7 mouse cellular contexts compared by ENCODE assay signal in genomic region chr12:83520311-83520890, GRCm38 (mm10). TPM values are rescaled to one million over a fixed set of nuclear protein-coding genes. Genes with fewer than 3 reads are reported as not detected.
DNase-seq lines count a peak whose midpoint lies in the region; ATAC-seq and TF ChIP-seq lines count a peak whose summit lies in the region.

TSS of gene Dcaf4 (plus strand) at chr12:83520466.

- no peak for TF ChIP-seq POLR2A in kidney, adult 2 months (IDR thresholded peaks at IDR 0.05; ENCODE audit: low read depth, low read length)
- TF ChIP-seq POLR2A in spleen, adult 2 months (IDR thresholded peaks at IDR 0.05; ENCODE audit: low read depth, low read length): no peak; the same call in 1 of the 2 replicates

- no peaks in the 10 kb centered on the region for H3K36me3 ChIP-seq in embryonic facial prominence, embryonic 12.5 days
- H3K36me3 ChIP-seq in kidney, adult 2 months (ENCODE audit: control insufficient read depth, insufficient read depth, low read length): no peaks in the 10 kb centered on the region
- no peaks in the 10 kb centered on the region for H3K36me3 ChIP-seq in limb, embryonic 12.5 days
- no peaks in the 10 kb centered on the region for H3K36me3 ChIP-seq in midbrain, embryonic 15.5 days (replicated peaks)
- no peaks in the 10 kb centered on the region for H3K36me3 ChIP-seq in spleen, adult 2 months (ENCODE audit: control insufficient read depth, insufficient read depth, low read length)

- H3K27ac ChIP-seq in embryonic facial prominence, embryonic 12.5 days: no peak within 1 kb of the TSS; the same call in 1 of the 2 replicates
- H3K27ac ChIP-seq in kidney, adult 2 months (ENCODE audit: insufficient read depth, low read depth, low read length): no peak within 1 kb of the TSS
- peak within 1 kb of the TSS; percentile 75 for H3K27ac ChIP-seq in limb, embryonic 12.5 days
- H3K27ac ChIP-seq in midbrain, embryonic 15.5 days: peak within 1 kb of the TSS; percentile 80
- peak within 1 kb of the TSS; percentile 63 for H3K27ac ChIP-seq in spleen, adult 2 months (ENCODE audit: insufficient read depth, low read length)

- peak within 1 kb of the TSS; percentile 58 for H3K4me3 ChIP-seq in embryonic facial prominence, embryonic 12.5 days
- peak within 1 kb of the TSS; percentile 90 for H3K4me3 ChIP-seq in kidney, adult 2 months (ENCODE audit: insufficient read depth, low read depth, low read length)
- peak within 1 kb of the TSS; percentile 68 for H3K4me3 ChIP-seq in limb, embryonic 12.5 days (replicated peaks)
- H3K4me3 ChIP-seq in midbrain, embryonic 15.5 days: peak within 1 kb of the TSS; percentile 64
- H3K4me3 ChIP-seq in spleen, adult 2 months (ENCODE audit: extremely low read depth, insufficient read depth, insufficient read length): peak within 1 kb of the TSS; percentile 91

- peaks cover 11% of the 10 kb centered on the region for H3K4me1 ChIP-seq in embryonic facial prominence, embryonic 12.5 days
- no peaks in the 10 kb centered on the region for H3K4me1 ChIP-seq in kidney, adult 2 months (ENCODE audit: control insufficient read depth, insufficient read depth, low read length)
- peaks cover 11% of the 10 kb centered on the region for H3K4me1 ChIP-seq in limb, embryonic 12.5 days (replicated peaks)
- H3K4me1 ChIP-seq in midbrain, embryonic 15.5 days: peaks cover 18% of the 10 kb centered on the region
- H3K4me1 ChIP-seq in spleen, adult 2 months (ENCODE audit: control insufficient read depth, insufficient read depth, insufficient read length): no peaks in the 10 kb centered on the region; the same call in 1 of the 2 replicates

- H3K4me2 ChIP-seq in embryonic facial prominence, embryonic 12.5 days (replicated peaks): peak within 1 kb of the TSS; percentile 65
- H3K4me2 ChIP-seq in limb, embryonic 12.5 days: peak within 1 kb of the TSS; percentile 64
- H3K4me2 ChIP-seq in midbrain, embryonic 15.5 days: peak within 1 kb of the TSS; percentile 78

- DNase-seq in adrenal gland, postnatal 25 days: peak; percentile 97
- DNase-seq in heart, adult 18-20 months: peak; percentile 97 to 99
- peak; percentile 99 for DNase-seq in kidney, adult 2 months
- DNase-seq in spleen, adult 2 months (ENCODE audit: low read depth in 1 of 2, low spot score in 2 of 2): peak; percentile 87 to 97

- WGBS in embryonic facial prominence, embryonic 12.5 days: 0% methylated on average over 32 of the region's 32 CpGs
- WGBS in kidney, adult 2 months: under 1% methylated on average over 32 of the region's 32 CpGs
- WGBS in limb, embryonic 12.5 days: 0% methylated on average over 32 of the region's 32 CpGs
- under 1% methylated on average over 32 of the region's 32 CpGs for WGBS in midbrain, embryonic 15.5 days
- under 1% methylated on average over 32 of the region's 32 CpGs for WGBS in spleen, adult 2 months

- TF ChIP-seq CTCF in kidney, adult 2 months (conservative IDR thresholded peaks at IDR 0.05; ENCODE audit: insufficient read depth, insufficient read length, low read depth, low read length): peak; percentile 33
- no peak for TF ChIP-seq CTCF in spleen, adult 2 months (IDR thresholded peaks at IDR 0.05; ENCODE audit: extremely low read depth, insufficient read depth, insufficient read length, insufficient replicate concordance)

- no peaks in the 10 kb centered on the region for H3K9me3 ChIP-seq in embryonic facial prominence, embryonic 12.5 days
- H3K9me3 ChIP-seq in limb, embryonic 12.5 days: no peaks in the 10 kb centered on the region
- H3K9me3 ChIP-seq in midbrain, embryonic 15.5 days: no peaks in the 10 kb centered on the region

- peak within 1 kb of the TSS; percentile 60 for H3K9ac ChIP-seq in embryonic facial prominence, embryonic 12.5 days
- peak within 1 kb of the TSS; percentile 65 for H3K9ac ChIP-seq in limb, embryonic 12.5 days (replicated peaks)
- H3K9ac ChIP-seq in midbrain, embryonic 15.5 days: peak within 1 kb of the TSS; percentile 60

- ATAC-seq in embryonic facial prominence, embryonic 12.5 days (ENCODE audit: insufficient number of reproducible peaks, insufficient read depth, low FRiP score, low TSS enrichment): peak; percentile 99
- ATAC-seq in limb, embryonic 12.5 days (ENCODE audit: insufficient number of reproducible peaks, insufficient read depth, low FRiP score, low TSS enrichment, low read depth): peak; percentile 99
- peak; percentile 98 for ATAC-seq in midbrain, embryonic 15.5 days (replicated peaks)

- H3K27me3 ChIP-seq in embryonic facial prominence, embryonic 12.5 days: no peaks in the 10 kb centered on the region
- no peaks in the 10 kb centered on the region for H3K27me3 ChIP-seq in kidney, adult 2 months (replicated peaks; ENCODE audit: control insufficient read depth, insufficient read depth, low read length)
- H3K27me3 ChIP-seq in limb, embryonic 12.5 days: no peaks in the 10 kb centered on the region
- H3K27me3 ChIP-seq in midbrain, embryonic 15.5 days (replicated peaks): no peaks in the 10 kb centered on the region
- no peaks in the 10 kb centered on the region for H3K27me3 ChIP-seq in spleen, adult 2 months (ENCODE audit: control insufficient read depth, insufficient read depth, low read length)

RNA-seq across cellular contexts. Expression of gene Dcaf4, which starts in this region (rescaled TPM):
- 56.8 and 65.9 TPM in 2 replicates for total RNA-seq in adrenal gland, postnatal 25 days (2021)
- 33.4 and 35.8 TPM in 2 replicates for polyA plus RNA-seq in embryonic facial prominence, embryonic 12.5 days (2016; fragmentation: Nextera tagmentation; extraction: Ambion mirVana)
- 10 to 100 TPM; 12.6 to 12.7 TPM for total RNA-seq in heart, adult 18-20 months (2021)
- 11.2 and 12.5 TPM in 2 replicates for polyA plus RNA-seq in kidney, adult 2 months (2012; rRNA removed)
- 31.8 and 33.7 TPM in 2 replicates for polyA plus RNA-seq in limb, embryonic 12.5 days (2016; fragmentation: Nextera tagmentation; extraction: Ambion mirVana)
- polyA plus RNA-seq in midbrain, embryonic 15.5 days (2015; fragmentation: Nextera tagmentation; extraction: Ambion mirVana): 45.8 and 51.4 TPM in 2 replicates
- polyA plus RNA-seq in spleen, adult 2 months (2012; rRNA removed): 14.0 and 19.3 TPM in 2 replicates

Comparison
In these comparisons a context has a peak if more than half of its experiments do, and no peak if none do; other contexts are left out.
1. H3K27ac ChIP-seq: peak in limb, embryonic 12.5 days (single experiment), midbrain, embryonic 15.5 days (single experiment) and spleen, adult 2 months (single experiment); none in embryonic facial prominence, embryonic 12.5 days (single experiment) and kidney, adult 2 months (single experiment).
2. Peak in every context shown above with its lines, with median percentiles within 50 percentile points of each other: DNase-seq, ATAC-seq, H3K4me2 ChIP-seq, H3K4me3 ChIP-seq and H3K9ac ChIP-seq.